Mouse (Mus musculus) liver, embryonic 16.5 days (tissue): Measurements from ENCODE around the gene Nat9. TPM values are rescaled to one million over a fixed set of nuclear protein-coding genes. Genes with fewer than 3 reads are reported as not detected.

ENCODE experiments used
- ATAC-seq: fragments of 200-750 bp; cut with Nextera tagmentation; 2 replicates; pipeline ENCODE4 v1.8.0; 2017; ENCODE audit warnings: low read depth, mild to moderate bottlenecking, moderate number of reproducible peaks, moderate library complexity
- H3K27ac ChIP-seq: fragments of 300-500 bp; sonication (generic); 2 replicates; pipeline ENCODE4 v1.5.1; 2014; ENCODE audit warnings: mild to moderate bottlenecking, low read length
- H3K27me3 ChIP-seq: fragments of 300-500 bp; sonication (generic); 2 replicates; pipeline ENCODE4 v1.6.1; 2014; ENCODE audit warnings: low read depth, low read length, mixed read lengths; ENCODE audit not compliant: control insufficient read depth, insufficient read depth
- H3K36me3 ChIP-seq: fragments of 300-500 bp; sonication (generic); 2 replicates; pipeline ENCODE4 v1.6.1; 2014; ENCODE audit warnings: mild to moderate bottlenecking; ENCODE audit not compliant: control insufficient read depth, insufficient read depth
- H3K4me1 ChIP-seq: fragments of 300-500 bp; sonication (generic); 2 replicates; pipeline ENCODE4 v1.6.1; 2014; ENCODE audit warnings: low read depth, low read length, mixed read lengths; ENCODE audit not compliant: control insufficient read depth
- H3K4me2 ChIP-seq: fragments of 300-500 bp; sonication (generic); 2 replicates; pipeline ENCODE4 v1.6.1; 2014; ENCODE audit warnings: low read depth, low read length, mixed read lengths
- H3K4me3 ChIP-seq: fragments of 300-500 bp; sonication (generic); 2 replicates; pipeline ENCODE4 v1.5.1; 2014; ENCODE audit warnings: low read depth, mild to moderate bottlenecking, low read length
- H3K9ac ChIP-seq: fragments of 300-500 bp; sonication (generic); 2 replicates; pipeline ENCODE4 v1.6.1; 2014; ENCODE audit warnings: low read depth, low read length
- H3K9me3 ChIP-seq: fragments of 300-500 bp; sonication (generic); replicated peaks from 2 replicates; pipeline ENCODE4 v1.6.1; 2016; ENCODE audit warnings: low read length; ENCODE audit not compliant: control insufficient read depth
- WGBS: fragments of 180-500 bp; shearing (Covaris S2); extraction: QIAGEN DNeasy Blood & Tissue Kit; methylation state at CpG from one replicate; pipeline ENCODE4 v1.1.7; 2014; ENCODE audit not compliant: insufficient replicate concordance; 5-methylcytosine and 5-hydroxymethylcytosine counted together
- polyA plus RNA-seq: library from polyadenylated mRNA; unstranded; fragments of >200 nt; fragmentation: Nextera tagmentation; extraction: Ambion mirVana; gene quantifications from 2 replicates; pipeline ENCODE4 v1.2.1, GENCODE M21; 2015

The Nat9 gene
- polyA plus RNA-seq, 1 experiment from 2014 or later = 12.7 TPM

- Histone ChIP-seq H3K9me3 (no peaks in the 10 kb centered on the region), H3K9ac (no peak overlapping the region), H3K4me2 (0 out of 2 replicates have a peak overlapping the region, but pooled peaks have one; percentile 3), H3K27me3 (peaks cover 11% of the 10 kb centered on the region), H3K36me3 (no peaks in the 10 kb centered on the region), H3K4me1 (peaks cover 29% of the 10 kb centered on the region), H3K4me3 (no peak overlapping the region), H3K27ac (peak overlapping the region; percentile 4)
- ATAC-seq = no peak
- 10% methylated on average over 12 of the region's 12 CpGs for WGBS
Observed at GRCm38 (mm10) chr11:115157933-115158719, 29.5 kb downstream of the Nat9 start.

GRCm38 (mm10) chr11:115155053-115155634 is 32.5 kb downstream of the Nat9 start:
- Histone ChIP-seq H3K36me3 (no peaks in the 10 kb centered on the region), H3K9ac (no peak overlapping the region), H3K9me3 (no peaks in the 10 kb centered on the region), H3K4me2 (no peak overlapping the region), H3K4me1 (peaks cover 10% of the 10 kb centered on the region), H3K4me3 (no peak overlapping the region), H3K27me3 (peaks cover 14% of the 10 kb centered on the region), H3K27ac (no peak overlapping the region)
- no peak for ATAC-seq
- WGBS = under 1% methylated on average over 5 of the region's 5 CpGs

GRCm38 (mm10) chr11:115153699-115154292 is 33.9 kb downstream of the Nat9 start:
- Histone ChIP-seq H3K27ac (no peak overlapping the region), H3K4me3 (peak overlapping the region; percentile 51), H3K4me1 (peaks cover 10% of the 10 kb centered on the region), H3K36me3 (no peaks in the 10 kb centered on the region), H3K9me3 (no peaks in the 10 kb centered on the region), H3K9ac (no peak overlapping the region), H3K27me3 (peaks cover 14% of the 10 kb centered on the region), H3K4me2 (peak overlapping the region; percentile 56)
- WGBS = 0% methylated on average over 34 of the region's 35 CpGs
- peak; percentile 80 for ATAC-seq

GRCm38 (mm10) chr11:115153088-115153487 is 34.6 kb downstream of the Nat9 start:
- no peak overlapping the region for H3K9ac ChIP-seq
- no peak overlapping the region for H3K4me3 ChIP-seq
- no peaks in the 10 kb centered on the region for H3K36me3 ChIP-seq
- 67% methylated on average over 9 of the region's 9 CpGs for WGBS
- no peak overlapping the region for H3K4me2 ChIP-seq
- peaks cover 10% of the 10 kb centered on the region for H3K4me1 ChIP-seq
- ATAC-seq = no peak
- no peak overlapping the region for H3K27ac ChIP-seq
- H3K27me3 ChIP-seq = peaks cover 14% of the 10 kb centered on the region
- no peaks in the 10 kb centered on the region for H3K9me3 ChIP-seq

GRCm38 (mm10) chr11:115151755-115152429 is 35.8 kb downstream of the Nat9 start:
- no peak for ATAC-seq
- H3K27ac ChIP-seq = no peak overlapping the region
- peaks cover 10% of the 10 kb centered on the region for H3K4me1 ChIP-seq
- no peaks in the 10 kb centered on the region for H3K9me3 ChIP-seq
- no peaks in the 10 kb centered on the region for H3K36me3 ChIP-seq
- H3K9ac ChIP-seq = no peak overlapping the region
- H3K4me3 ChIP-seq = peak overlapping the region; percentile 25
- H3K27me3 ChIP-seq = peaks cover 14% of the 10 kb centered on the region
- H3K4me2 ChIP-seq = peak overlapping the region; percentile 30
- 18% methylated on average over 15 of the region's 15 CpGs for WGBS

- 43% methylated on average over 6 of the region's 6 CpGs for WGBS
- no peak overlapping the region for H3K4me2 ChIP-seq
- peaks cover 14% of the 10 kb centered on the region for H3K27me3 ChIP-seq
- H3K4me1 ChIP-seq = peaks cover 10% of the 10 kb centered on the region
- H3K27ac ChIP-seq = no peak overlapping the region
- H3K9ac ChIP-seq = no peak overlapping the region
- no peaks in the 10 kb centered on the region for H3K36me3 ChIP-seq
- no peak for ATAC-seq
- no peaks in the 10 kb centered on the region for H3K9me3 ChIP-seq
- no peak overlapping the region for H3K4me3 ChIP-seq
Observed at GRCm38 (mm10) chr11:115150741-115151254, 36.9 kb downstream of the Nat9 start.

- no peak overlapping the region for H3K27ac ChIP-seq
- 67% methylated on average over 4 of the region's 4 CpGs for WGBS
- no peak for ATAC-seq
Observed at GRCm38 (mm10) chr11:115147813-115148212, 39.8 kb downstream of the Nat9 start.

GRCm38 (mm10) chr11:115141970-115142369 is 45.7 kb downstream of the Nat9 start:
- no peak overlapping the region for H3K4me2 ChIP-seq
- no peaks in the 10 kb centered on the region for H3K27me3 ChIP-seq
- H3K9ac ChIP-seq = no peak overlapping the region
- no peak for ATAC-seq
- H3K27ac ChIP-seq = no peak overlapping the region
- no peaks in the 10 kb centered on the region for H3K36me3 ChIP-seq
- no peak overlapping the region for H3K4me3 ChIP-seq
- H3K4me1 ChIP-seq = no peaks in the 10 kb centered on the region
- no peaks in the 10 kb centered on the region for H3K9me3 ChIP-seq
- 26% methylated on average over 2 of the region's 2 CpGs for WGBS

More at GRCm38 (mm10) chr11:115147813-115148212, 39.8 kb downstream of the Nat9 start:
- Histone ChIP-seq H3K4me1 (no peaks in the 10 kb centered on the region; the same call in 1 of the 2 replicates), H3K9me3 (no peaks in the 10 kb centered on the region), H3K4me2 (no peak overlapping the region), H3K36me3 (no peaks in the 10 kb centered on the region), H3K4me3 (no peak overlapping the region), H3K9ac (no peak overlapping the region), H3K27me3 (peaks cover 3% of the 10 kb centered on the region; the same call in 1 of the 2 replicates)
